Mouse (Mus musculus) lung, postnatal 10 days (tissue): ENCODE measurements around the gene Pin4.

ENCODE experiments used
- DNase-seq: peaks from one replicate; pipeline ENCODE4 v3.0.0; 2021

The Pin4 gene

DNA sequence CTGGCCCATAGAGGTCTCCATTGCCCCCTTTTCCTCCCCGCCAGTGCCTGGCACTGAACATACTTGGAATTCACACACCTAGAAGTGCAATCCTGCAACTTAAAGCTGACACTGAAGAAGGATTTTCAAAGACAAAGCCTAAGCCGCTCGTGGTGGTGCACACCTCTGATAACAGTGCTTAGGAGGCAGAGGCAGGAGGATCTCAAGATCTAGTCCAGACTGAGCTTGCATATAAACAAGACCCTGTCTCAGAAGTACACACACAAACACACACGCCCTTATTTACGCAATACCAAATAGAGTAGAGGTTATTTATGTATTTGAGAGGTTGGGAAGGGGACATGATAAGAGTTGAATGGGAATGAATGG is 38.2 kb downstream of the Pin4 start:
- DNase-seq: no peak

GRCm38 (mm10) chrX:102159778-102160177 is 40.5 kb downstream of the Pin4 start:
- peak; percentile 26 for DNase-seq

DNA sequence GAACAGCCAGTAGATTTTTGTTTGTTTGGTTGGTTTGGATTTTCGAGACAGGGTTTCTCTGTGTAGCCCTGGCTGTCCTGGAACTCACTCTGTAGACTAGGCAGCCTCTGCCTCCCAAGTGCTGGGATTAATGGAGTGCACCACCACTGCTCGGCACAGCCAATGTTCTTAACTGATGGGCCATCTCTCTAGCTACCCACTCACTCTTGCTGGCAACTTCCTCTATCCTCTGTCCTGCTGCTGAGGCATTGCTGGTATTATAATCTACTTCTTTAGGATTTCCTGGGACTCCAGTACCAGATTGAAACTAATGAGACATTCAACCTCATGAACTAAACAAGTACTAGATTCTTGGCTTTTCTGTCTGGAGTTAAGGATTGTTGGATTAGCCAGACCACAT is 41.3 kb downstream of the Pin4 start:
- no peak for DNase-seq

GRCm38 (mm10) chrX:102163096-102163495 is 43.8 kb downstream of the Pin4 start:
- peak; percentile 6 for DNase-seq

DNA sequence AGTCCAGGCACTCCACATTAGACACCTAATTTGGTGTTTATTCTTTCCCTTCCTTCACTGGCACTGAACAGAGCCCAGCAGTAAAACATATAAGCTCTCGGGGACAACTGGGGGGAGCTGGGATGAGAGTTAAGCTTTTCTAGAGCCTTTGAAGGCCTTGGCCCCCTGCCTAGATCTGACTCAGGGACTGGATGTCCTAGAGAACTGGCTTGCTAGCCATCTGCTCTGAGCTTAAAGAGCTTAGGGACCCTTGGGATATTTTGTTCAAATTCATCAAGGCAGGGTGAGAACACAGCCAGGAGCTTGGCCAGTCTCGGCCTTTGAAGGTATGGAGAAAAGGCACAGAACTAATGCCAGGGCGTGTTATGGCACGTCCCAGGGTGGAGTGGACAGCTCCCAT is 44.3 kb downstream of the Pin4 start:
- peak; percentile 26 for DNase-seq

DNA sequence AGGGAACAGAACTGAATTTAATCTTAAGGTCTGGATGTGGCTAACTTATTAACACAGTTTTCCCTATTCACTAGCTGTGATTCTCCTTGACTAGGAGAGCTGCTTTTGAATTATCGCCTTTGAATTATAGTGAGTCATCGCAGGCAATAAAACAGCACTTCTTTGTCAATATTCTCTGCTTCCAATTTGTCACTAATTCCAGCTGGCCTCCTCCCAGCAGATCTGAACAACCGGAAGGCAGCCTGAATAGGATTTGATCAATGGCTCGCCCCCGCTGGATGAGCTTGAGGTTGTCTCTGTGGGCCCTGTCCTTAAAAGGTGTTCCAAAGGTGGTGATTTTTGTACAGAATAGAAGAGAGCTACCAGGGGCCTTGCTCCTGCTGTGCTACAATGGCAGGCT is 47.3 kb downstream of the Pin4 start:
- no peak for DNase-seq

- peak; percentile 15 for DNase-seq
Observed at GRCm38 (mm10) chrX:102166986-102167385, 47.7 kb downstream of the Pin4 start.

DNA sequence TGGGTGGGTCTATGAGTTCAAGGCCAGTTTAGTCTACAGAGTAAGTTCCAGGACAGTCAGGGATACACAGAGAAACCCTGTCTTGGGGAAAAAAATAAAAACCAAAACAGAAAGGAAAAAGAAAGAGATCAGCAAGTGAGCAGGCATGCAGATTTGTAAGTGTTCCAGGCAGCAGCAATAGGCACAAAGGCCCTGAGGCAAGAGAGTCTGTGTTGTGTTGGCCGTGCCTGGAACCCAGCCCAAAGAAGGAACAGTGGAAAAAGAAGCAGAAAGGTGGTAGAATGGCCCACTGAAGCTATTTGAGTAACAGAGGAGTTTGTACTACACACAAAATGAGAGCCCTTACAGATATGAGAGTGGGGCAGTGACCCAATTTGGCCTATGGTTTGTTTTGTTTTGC is 50.5 kb downstream of the Pin4 start:
- DNase-seq: no peak

DNA sequence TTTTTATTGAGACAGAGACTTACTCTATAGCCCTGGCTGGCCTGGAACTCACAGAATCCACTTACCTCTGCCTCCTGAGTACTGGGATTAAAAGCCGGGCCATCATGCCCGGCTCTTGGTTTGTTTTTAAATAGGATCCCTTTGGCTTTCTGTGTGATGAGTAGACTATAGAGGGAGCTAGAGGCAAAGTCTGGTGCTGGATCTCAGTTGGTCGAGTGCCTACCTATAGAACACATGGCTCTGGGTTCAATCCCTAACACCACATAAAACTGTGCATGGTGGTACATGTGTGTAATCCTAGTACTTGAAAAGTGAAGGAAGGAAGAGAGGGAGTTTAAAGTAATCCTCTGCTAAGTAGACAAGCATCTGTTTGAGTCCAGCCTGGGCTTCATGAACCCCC is 50.9 kb downstream of the Pin4 start:
- DNase-seq: no peak

DNA sequence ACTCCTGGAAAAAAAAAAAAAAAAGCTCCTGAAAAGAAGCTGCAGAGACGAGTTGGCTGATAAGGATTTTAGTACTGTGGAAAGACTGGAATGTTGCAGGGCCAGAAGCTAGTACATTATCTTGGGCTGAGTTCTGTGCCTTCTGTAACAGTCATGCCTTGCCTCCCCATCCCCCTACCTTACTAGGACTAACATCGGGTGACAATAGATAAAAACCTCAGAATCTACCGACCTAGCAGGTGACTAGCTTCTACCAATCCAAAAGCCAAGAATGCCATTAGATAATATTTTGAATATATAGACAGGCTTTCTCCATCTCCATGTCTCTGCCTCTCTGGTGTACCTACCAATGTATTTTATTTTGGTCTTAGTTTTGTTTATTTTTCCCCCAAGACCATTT is 51.7 kb downstream of the Pin4 start:
- no peak for DNase-seq

- peak; percentile 37 for DNase-seq
Observed at GRCm38 (mm10) chrX:102175538-102176287, 56.5 kb downstream of the Pin4 start.
